Mouse (Mus musculus) hindbrain, embryonic 11.5 days (tissue): ENCODE data around the gene Sptbn1. TPM values are rescaled to one million over a fixed set of nuclear protein-coding genes. Genes with fewer than 3 reads are reported as not detected.

Experiments
- ATAC-seq: fragments of 200-750 bp; cut with Nextera tagmentation; 2 replicates; pipeline ENCODE4 v1.8.0; 2017; ENCODE audit warnings: mild to moderate bottlenecking, moderate TSS enrichment, moderate library complexity; ENCODE audit not compliant: low FRiP score
- DNase-seq: peaks from one replicate; pipeline ENCODE4 v3.0.0-alpha.2; 2015; ENCODE audit warnings: low spot score
- H3K27ac ChIP-seq: fragments of 300-500 bp; sonication (generic); 2 replicates; pipeline ENCODE4 v1.5.1; 2014; ENCODE audit warnings: mild to moderate bottlenecking, low read depth, low read length
- H3K27me3 ChIP-seq: fragments of 300-500 bp; sonication (generic); 2 replicates; pipeline ENCODE4 v1.6.1; 2014; ENCODE audit warnings: mild to moderate bottlenecking, low read length, moderate library complexity, mixed read lengths; ENCODE audit not compliant: control insufficient read depth, insufficient read depth
- H3K36me3 ChIP-seq: fragments of 300-500 bp; sonication (generic); 2 replicates; pipeline ENCODE4 v1.6.1; 2014; ENCODE audit warnings: mild to moderate bottlenecking, low read length, moderate library complexity, mixed read lengths; ENCODE audit not compliant: control insufficient read depth, insufficient read depth
- H3K4me1 ChIP-seq: fragments of 300-500 bp; sonication (generic); replicated peaks from 2 replicates; pipeline ENCODE4 v1.6.1; 2014; ENCODE audit warnings: low read length, mixed read lengths; ENCODE audit not compliant: control insufficient read depth, insufficient read depth
- H3K4me2 ChIP-seq: fragments of 300-500 bp; sonication (generic); replicated peaks from 2 replicates; pipeline ENCODE4 v1.6.1; 2014; ENCODE audit warnings: mild to moderate bottlenecking, low read depth, low read length
- H3K4me3 ChIP-seq: fragments of 300-500 bp; sonication (generic); 2 replicates; pipeline ENCODE4 v1.5.1; 2014; ENCODE audit warnings: low read depth, low read length
- H3K9ac ChIP-seq: fragments of 300-500 bp; sonication (generic); 2 replicates; pipeline ENCODE4 v1.6.1; 2014; ENCODE audit warnings: low read depth, low read length
- H3K9me3 ChIP-seq: fragments of 300-500 bp; sonication (generic); 2 replicates; pipeline ENCODE4 v1.6.1; 2016; ENCODE audit warnings: low read length; ENCODE audit not compliant: control insufficient read depth
- WGBS: fragments of 180-500 bp; shearing (Covaris S2); extraction: QIAGEN DNeasy Blood & Tissue Kit; methylation state at CpG from one replicate; pipeline ENCODE4 v1.1.7; 2014; 5-methylcytosine and 5-hydroxymethylcytosine counted together
- polyA plus RNA-seq: library from polyadenylated mRNA; unstranded; fragments of >200 nt; fragmentation: Nextera tagmentation; extraction: Ambion mirVana; gene quantifications from 2 replicates; pipeline ENCODE4 v1.2.1, GENCODE M21; 2014

The Sptbn1 gene
- polyA plus RNA-seq, 1 experiment from 2014 or later: 106 TPM

- no peaks in the 10 kb centered on the region for H3K27me3 ChIP-seq
- no peak overlapping the region for H3K27ac ChIP-seq
- H3K36me3 ChIP-seq: no peaks in the 10 kb centered on the region
- H3K4me3 ChIP-seq: no peak overlapping the region
- WGBS: 81% methylated on average over 5 of the region's 5 CpGs
- H3K9me3 ChIP-seq: no peaks in the 10 kb centered on the region
- no peak for ATAC-seq
- H3K4me1 ChIP-seq: no peaks in the 10 kb centered on the region
- H3K9ac ChIP-seq: no peak overlapping the region
- no peak for DNase-seq
- no peak overlapping the region for H3K4me2 ChIP-seq
Measured at GRCm38 (mm10) chr11:30279278-30279677, 11.3 kb upstream of the Sptbn1 start.

DNA sequence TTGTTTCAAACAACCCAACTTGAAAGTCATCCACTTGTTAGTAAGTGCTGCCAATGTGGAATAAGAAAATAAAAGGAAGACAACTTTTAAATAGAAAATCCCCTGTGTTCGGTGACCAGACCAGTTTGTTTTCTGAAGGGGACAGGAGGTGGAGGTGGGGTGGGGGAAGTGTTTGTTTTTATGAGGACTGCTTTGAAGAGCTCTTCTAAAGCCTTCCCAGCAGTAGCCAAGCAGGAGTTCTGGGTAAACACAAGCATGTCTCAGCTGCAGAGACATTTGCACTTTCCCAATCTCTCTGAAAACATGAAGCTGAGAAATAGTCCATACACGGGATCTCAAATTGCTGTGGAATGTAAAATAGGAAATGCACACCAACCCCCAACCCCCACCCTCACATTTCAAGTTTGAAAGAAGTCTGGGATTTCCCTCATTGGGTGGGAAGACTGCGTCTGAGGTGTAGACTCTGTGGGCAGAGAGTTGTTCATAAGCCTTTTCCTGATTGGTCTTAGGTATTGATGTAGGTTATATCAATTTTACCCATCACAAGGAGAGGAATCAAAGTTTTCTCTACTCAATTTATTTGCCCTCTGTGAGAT is 7.6 kb upstream of the Sptbn1 start:
- Histone ChIP-seq H3K4me2 (no peak overlapping the region), H3K27me3 (no peaks in the 10 kb centered on the region), H3K9me3 (no peaks in the 10 kb centered on the region), H3K4me1 (no peaks in the 10 kb centered on the region), H3K36me3 (no peaks in the 10 kb centered on the region), H3K4me3 (no peak overlapping the region), H3K27ac (no peak overlapping the region), H3K9ac (no peak overlapping the region)
- no peak for ATAC-seq
- WGBS: 57% methylated on average over 3 of the region's 3 CpGs
- DNase-seq: no peak

- H3K4me2 ChIP-seq: no peak overlapping the region
- 67% methylated on average over 1 of the region's 1 CpGs for WGBS
Measured at GRCm38 (mm10) chr11:30269524-30269923, 1.5 kb upstream of the Sptbn1 start.

DNA sequence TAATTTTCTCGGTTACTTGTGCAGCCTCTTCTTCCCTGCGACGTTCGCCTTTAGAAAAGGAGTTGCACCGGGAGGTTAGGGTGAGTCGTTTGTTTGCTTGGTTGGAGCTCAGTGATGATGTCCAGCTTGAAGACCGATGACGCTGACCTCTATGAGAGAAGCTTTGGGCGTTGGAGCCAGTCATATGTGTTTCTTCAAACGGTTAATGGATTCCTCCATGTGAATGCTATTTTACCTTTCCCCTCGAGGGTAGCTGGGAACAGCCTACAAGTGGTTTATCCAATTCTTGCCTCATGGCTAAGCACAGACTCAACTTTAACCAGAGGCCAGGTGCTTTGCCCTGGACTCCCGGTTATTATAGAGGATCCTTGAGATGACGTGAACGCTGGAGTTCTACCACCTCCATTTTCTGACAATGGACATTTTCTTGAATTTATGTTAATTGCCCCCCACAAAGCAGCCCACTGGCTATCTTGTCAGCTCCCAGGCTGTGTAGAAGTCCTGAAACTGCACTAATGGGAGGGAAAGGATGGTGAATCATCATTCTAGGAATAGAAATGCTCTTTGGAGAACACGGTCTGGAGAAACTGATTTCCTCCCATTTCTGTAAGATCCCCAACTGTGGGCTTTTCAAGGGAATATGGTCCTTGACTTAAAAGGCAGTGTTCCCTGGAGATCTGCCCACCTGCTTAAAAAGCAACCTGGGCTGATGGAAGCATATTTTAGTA is 837 bp upstream of the Sptbn1 start:
- Histone ChIP-seq H3K27me3 (no peaks in the 10 kb centered on the region), H3K36me3 (no peaks in the 10 kb centered on the region), H3K4me3 (peak overlapping the region; percentile 94), H3K9ac (peak overlapping the region; percentile 46), H3K4me2 (peak overlapping the region; percentile 56), H3K27ac (0 out of 2 replicates have a peak overlapping the region, but pooled peaks have one; percentile 14), H3K4me1 (no peaks in the 10 kb centered on the region), H3K9me3 (no peaks in the 10 kb centered on the region)
- 6% methylated on average over 15 of the region's 15 CpGs for WGBS
- ATAC-seq: peak; percentile 46
- DNase-seq: no peak

More at GRCm38 (mm10) chr11:30269524-30269923, 1.5 kb upstream of the Sptbn1 start:
- ATAC-seq: no peak
- Histone ChIP-seq H3K9ac (no peak overlapping the region), H3K27me3 (no peaks in the 10 kb centered on the region), H3K36me3 (no peaks in the 10 kb centered on the region), H3K27ac (no peak overlapping the region), H3K4me3 (no peak overlapping the region), H3K4me1 (no peaks in the 10 kb centered on the region), H3K9me3 (no peaks in the 10 kb centered on the region)
- DNase-seq: no peak

DNA sequence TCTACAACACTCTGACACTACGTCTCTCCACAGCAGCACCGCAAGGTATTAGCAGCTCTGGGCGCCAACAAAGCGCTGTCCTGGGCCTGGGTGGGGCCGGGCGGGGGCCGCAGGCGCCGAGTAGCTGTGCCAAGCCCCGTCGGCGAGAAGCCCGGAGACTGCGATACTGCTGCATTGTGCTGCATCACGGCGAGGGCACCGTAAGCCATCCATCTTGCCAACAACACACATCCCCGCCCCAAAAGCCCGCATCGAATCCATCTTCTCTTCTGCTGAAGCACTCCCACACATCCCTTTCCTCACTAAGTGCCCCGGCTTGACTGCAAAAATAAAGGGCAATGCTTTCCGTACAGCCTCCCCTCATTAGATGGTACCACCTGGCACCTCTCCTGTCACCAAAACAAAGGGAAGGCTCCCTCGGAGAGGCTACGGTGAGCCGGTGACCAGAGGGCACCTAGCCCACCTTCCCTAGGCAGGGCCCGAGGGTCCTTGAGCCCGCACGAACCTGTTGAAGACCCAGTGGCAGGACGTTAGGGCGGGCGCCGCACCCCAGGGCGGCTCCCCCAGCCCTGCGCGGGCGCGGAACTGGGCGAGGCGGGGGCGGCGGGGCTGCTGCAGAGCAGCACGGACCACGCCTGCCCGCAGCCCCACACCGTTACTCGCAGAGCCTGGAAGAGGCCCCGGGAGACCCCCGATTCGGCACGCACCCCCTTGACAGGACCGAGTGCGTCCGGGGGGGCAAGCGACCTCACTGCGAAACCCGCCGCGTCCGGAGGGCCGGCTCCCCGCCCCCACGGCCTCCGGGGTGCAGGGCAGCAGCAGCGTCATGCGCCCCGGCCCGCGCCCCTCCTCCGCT is 711 bp downstream of the Sptbn1 start:
- H3K4me3 ChIP-seq: peak overlapping the region; percentile 94
- H3K9ac ChIP-seq: peak overlapping the region; percentile 90
- peak overlapping the region; percentile 91 for H3K27ac ChIP-seq
- no peaks in the 10 kb centered on the region for H3K36me3 ChIP-seq
- ATAC-seq: peak; percentile 74
- WGBS: under 1% methylated on average over 58 of the region's 69 CpGs
- no peaks in the 10 kb centered on the region for H3K9me3 ChIP-seq
- DNase-seq: peak; percentile 75
- peak overlapping the region; percentile 91 for H3K4me2 ChIP-seq
- no peaks in the 10 kb centered on the region for H3K27me3 ChIP-seq
- H3K4me1 ChIP-seq: no peaks in the 10 kb centered on the region

- Histone ChIP-seq H3K4me3 (peak overlapping the region; percentile 94), H3K4me1 (no peaks in the 10 kb centered on the region), H3K27ac (peak overlapping the region; percentile 91), H3K4me2 (peak overlapping the region; percentile 91), H3K27me3 (no peaks in the 10 kb centered on the region), H3K9me3 (no peaks in the 10 kb centered on the region), H3K36me3 (no peaks in the 10 kb centered on the region), H3K9ac (peak overlapping the region; percentile 90)
- DNase-seq (no peak), ATAC-seq (peak; percentile 8; the same call in 1 of the 2 replicates)
- WGBS: 4% methylated on average over 7 of the region's 7 CpGs
Measured at GRCm38 (mm10) chr11:30266691-30267035, 1.3 kb downstream of the Sptbn1 start.

DNA sequence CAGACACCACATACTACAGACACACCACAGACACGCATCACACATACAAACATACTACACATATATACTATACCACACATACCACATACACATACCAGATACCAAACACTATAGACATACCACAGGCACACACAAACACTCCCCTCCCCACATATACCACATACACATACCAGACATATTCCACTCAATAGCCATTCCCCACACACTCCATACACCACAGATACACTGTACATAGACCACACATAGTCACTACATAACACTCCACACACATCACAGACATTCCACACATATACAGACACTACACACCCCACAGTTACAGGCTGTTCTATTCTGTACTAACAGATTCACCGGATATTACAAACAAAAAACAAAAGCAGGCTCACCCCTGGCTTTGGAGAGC is 2.3 kb downstream of the Sptbn1 start:
- Histone ChIP-seq H3K4me1 (no peaks in the 10 kb centered on the region), H3K36me3 (no peaks in the 10 kb centered on the region), H3K9me3 (no peaks in the 10 kb centered on the region), H3K4me2 (peak overlapping the region; percentile 22), H3K27ac (no peak overlapping the region), H3K4me3 (peak overlapping the region; percentile 24), H3K9ac (0 out of 2 replicates have a peak overlapping the region, but pooled peaks have one; percentile 27), H3K27me3 (no peaks in the 10 kb centered on the region)
- ATAC-seq: no peak
- 77% methylated on average over 2 of the region's 2 CpGs for WGBS
- DNase-seq: no peak

- WGBS: 76% methylated on average over 2 of the region's 2 CpGs
- H3K4me2 ChIP-seq: no peak overlapping the region
- DNase-seq: no peak
Measured at GRCm38 (mm10) chr11:30263627-30264026, 4.3 kb downstream of the Sptbn1 start.

More at GRCm38 (mm10) chr11:30263627-30264026, 4.3 kb downstream of the Sptbn1 start:
- no peak overlapping the region for H3K27ac ChIP-seq
- no peaks in the 10 kb centered on the region for H3K36me3 ChIP-seq
- H3K4me3 ChIP-seq: no peak overlapping the region
- ATAC-seq: no peak
- H3K27me3 ChIP-seq: no peaks in the 10 kb centered on the region
- H3K9me3 ChIP-seq: no peaks in the 10 kb centered on the region
- no peak overlapping the region for H3K9ac ChIP-seq
- no peaks in the 10 kb centered on the region for H3K4me1 ChIP-seq
